Mouse (Mus musculus): ENCODE data around the gene Gkap1.

Gene Gkap1

DNA sequence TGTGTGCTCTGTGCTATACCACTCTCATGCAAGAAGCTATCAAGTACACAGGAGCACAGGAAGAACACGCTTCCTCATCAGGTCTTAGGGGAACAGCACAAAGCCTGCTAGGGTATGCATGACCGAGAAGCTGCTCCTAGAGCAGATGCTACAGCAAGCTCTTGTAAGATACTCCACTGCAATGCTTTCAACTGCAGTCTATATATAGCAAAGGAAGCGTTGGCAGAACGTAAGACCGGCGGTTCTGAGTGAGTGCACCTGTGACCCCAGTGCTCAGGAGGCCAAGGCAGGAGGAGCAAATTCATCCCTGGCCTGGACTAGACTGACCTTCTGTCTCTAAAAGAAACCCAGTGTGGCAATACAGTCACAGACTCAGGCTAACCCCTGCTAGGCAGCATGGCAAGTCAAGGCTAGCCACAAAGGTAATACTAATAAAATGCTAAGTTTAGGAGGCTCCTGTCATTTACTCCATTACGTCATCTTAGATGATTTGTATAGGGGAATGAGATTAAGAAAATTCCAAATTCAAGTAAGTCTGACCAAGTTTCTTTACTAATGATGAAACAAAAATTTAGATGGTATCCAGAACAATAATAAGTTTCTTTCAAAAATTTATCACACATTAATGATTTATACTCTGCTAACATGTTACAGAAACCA lies 77.4 kb downstream of the Gkap1 start:
- DNase-seq (ENCODE audit: low read depth) = no peak

DNA sequence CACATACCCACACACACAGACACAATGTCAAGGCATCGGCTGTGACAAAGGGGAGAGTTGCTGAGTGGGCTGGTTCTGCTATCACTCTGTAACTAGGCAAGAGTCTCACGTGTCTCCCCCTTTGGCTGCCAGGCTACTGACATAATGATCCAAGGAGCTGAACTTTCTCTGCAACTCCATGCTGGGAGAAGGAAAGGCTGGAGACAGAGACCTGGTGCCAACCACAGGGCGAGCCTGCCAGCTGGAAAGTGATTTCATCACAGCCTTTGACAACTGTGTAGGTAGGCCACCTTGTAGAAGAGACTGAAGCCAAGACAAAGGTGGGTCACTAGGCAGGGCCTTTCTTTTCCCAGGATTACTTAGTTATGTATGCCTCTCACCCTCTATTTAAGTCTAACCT lies 78.3 kb downstream of the Gkap1 start:
- no peak for DNase-seq (ENCODE audit: low read depth)

DNA sequence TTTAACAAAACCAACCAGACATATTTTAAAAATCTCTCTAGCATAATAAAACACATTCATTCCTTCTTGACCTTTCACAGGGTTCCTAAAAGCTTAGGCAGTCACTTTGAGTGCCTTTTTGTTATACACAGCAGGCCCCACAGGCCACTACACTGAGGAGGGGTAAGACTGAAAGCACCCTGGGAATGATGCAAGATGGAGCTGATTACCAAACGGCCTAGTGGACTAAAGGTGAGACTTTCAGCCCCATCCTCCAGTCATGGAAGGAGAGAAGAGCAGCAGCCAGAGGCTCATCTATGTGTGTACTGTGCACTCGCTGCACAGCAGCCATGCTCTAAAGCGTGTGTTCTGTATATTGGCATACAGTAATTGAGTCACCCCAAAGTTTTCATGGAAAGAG lies 80.6 kb downstream of the Gkap1 start:
- no peak for DNase-seq (ENCODE audit: low read depth)

DNA sequence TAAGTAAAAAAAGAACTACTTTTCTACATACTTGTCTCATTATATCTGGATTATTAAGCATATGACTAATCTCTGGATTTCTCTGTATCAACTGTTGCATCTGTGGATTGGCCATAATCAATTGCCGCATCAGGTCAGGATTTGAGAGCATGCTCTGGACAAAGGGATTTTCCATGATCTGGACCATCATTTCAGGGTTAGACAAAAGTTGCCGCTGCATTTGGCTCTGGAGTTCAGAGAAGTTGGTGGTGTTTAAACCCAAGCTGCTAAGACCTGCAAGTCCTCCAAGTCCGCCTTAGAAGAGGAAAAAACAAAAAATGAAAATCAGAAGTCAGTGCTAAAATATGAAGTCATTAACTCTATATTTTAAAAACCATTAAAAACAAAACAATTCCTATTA lies 82.3 kb downstream of the Gkap1 start:
- DNase-seq (ENCODE audit: low read depth) = no peak

DNA sequence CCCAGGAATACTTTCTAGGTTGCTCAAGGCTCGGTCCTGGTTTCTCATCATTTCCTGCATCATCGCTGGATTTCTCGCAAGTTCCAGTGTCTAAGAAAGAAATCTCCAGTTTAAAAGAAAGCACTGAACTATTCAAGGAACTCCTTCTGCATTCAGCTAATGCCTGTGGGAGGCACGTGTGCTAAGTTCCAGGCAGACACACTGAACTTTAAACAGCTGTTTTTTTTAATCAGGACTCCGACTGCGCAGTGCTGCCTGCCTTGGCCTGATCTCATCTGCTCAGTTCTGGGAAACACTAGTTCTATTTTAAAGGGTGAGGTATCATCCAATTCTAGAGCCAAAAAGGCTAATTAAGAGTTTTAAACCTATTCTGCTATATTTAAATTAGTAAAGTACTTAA lies 83.4 kb downstream of the Gkap1 start:
- DNase-seq (ENCODE audit: low read depth) = no peak

DNA sequence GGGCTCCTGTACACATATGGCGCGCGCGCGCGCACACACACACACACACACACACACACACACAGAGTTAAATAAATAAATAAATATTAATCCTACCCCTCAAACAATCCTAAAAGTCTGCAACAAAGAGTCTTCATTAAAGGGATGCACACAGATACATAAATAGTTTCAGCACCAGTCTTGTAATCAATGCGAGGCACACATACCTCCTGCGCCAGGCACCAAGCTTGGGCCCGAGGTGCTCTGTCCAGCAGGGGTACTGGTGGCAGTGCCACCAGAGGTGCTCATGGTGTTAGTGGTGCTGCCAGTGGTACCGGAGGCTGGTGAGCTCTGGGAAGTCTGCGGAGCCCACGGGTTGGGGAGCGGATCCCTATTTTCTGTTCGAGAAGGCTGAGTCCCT lies 84.0 kb downstream of the Gkap1 start:
- DNase-seq (ENCODE audit: low read depth) = no peak

DNA sequence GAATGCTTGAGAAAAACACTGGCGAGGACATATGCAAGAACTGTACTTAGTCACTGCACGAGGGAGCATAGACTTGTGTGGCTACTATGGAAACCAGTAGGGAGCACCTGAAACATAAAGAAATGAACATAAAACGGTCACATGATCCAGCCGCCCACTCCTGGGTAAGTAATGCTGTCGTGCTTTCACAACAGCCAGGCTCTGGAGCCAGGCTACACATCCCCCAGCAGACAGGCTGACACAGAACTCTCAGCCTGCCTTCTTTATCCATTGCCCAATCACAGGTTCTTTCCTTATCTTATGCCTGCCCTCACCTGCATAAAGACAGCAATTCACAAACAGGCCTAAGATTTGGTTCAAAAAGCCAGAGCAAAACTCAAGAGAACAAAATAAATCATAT lies 86.0 kb downstream of the Gkap1 start:
- DNase-seq (ENCODE audit: low read depth) = no peak

DNA sequence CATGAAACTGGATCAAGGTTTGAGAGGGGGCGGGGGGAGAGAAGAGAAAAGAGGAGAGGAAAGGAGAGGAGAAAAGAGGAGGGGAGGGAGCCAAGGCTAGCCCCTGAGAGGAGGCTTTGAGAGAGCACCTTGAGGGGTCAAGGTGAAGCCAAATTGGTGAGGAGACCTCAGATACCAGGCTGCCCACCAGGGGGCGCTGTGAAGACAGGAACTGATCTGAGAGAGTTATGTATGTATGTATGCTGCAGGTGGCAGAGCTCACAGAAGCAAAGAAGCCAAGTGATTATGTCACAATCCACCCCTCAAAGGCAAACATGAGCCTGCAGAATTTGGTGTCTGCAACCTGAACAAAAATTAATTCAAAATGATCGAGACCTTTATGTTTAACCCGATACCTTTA lies 87.1 kb downstream of the Gkap1 start:
- DNase-seq (ENCODE audit: low read depth) = peak; percentile 91

DNA sequence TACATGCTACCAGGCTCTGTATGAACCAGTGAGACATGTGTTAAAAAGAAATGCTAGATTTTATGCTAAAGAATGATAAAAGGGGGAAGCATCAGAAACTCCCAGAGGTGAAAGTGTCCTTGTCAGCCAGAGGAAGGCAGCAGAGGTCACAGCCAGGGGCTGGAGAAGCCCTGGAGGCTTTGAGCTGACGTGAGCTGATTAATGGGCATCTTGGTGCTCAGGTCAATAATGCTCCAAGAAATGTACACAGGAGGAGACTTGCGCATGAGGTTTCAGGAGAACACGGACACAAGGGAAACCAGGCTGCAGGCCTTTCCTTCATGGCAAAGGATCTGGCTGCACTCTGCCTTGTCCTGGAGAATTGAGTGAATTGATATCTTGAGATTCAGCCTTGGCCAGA lies 87.7 kb downstream of the Gkap1 start:
- no peak for DNase-seq (ENCODE audit: low read depth)

DNA sequence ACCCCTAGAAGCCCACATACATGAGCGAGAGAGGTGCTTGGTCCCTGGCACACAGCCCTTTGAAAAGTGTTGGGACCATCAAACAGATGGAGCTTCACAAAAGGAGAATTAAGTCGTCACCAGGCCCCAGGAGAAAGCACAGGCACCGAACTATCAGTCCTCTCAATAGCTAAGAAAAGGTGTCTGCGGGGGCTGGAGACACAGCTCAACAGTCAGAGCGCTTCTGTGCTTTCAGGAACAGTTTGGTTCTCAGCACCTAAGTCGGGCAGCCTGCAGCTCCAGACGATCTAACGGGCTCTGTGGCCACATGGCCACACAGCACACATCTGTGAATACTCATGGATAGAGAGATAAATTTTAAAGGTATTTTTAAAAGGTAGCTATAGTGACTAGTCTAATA lies 89.2 kb downstream of the Gkap1 start:
- no peak for DNase-seq (ENCODE audit: low read depth)

DNA sequence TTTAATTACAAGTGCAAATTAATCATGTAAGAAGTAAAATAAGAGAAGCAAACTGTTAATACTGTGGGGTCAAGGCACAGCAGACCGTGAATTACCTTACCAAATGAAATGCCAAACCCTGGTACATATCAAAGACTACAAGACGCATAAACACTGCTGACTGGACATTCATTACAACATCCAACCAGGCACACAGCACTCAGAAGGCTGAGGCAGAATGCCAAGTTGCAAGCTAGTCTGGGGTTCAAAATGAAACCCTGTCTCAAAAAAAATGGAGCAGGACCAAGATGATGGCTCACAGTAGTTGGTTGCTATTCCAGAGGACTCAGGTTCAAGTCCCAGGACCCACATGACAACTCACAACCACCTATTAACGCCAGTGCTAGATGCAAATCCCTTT lies 91.4 kb downstream of the Gkap1 start:
- no peak for DNase-seq (ENCODE audit: low read depth)
